Mouse (Mus musculus) WW6 (cell line): ENCODE measurements around the gene Prr30.
"Not testable (repeated sequence)": the region's sequence is repeated elsewhere in the genome, so short reads cannot be mapped to it uniquely, and the experiment has no call there.

Experiments used
- DNase-seq: peaks from one replicate; pipeline ENCODE4 v3.0.0-alpha.2; 2013; ENCODE audit warnings: low read depth, low spot score

Gene Prr30

GRCm38 (mm10) chr14:101200230-101200629, at the start of gene Prr30:
Gene Prr30 (minus strand): TSS chr14:101200330.
- DNase-seq, result no peak

GRCm38 (mm10) chr14:101246793-101247192, 46.7 kb upstream of the Prr30 start:
- DNase-seq, result no peak

GRCm38 (mm10) chr14:101245706-101246105, 45.6 kb upstream of the Prr30 start:
- DNase-seq, result no peak

- DNase-seq, result not testable (repeated sequence)
These were observed 44.3 kb upstream of the Prr30 start for GRCm38 (mm10) chr14:101244441-101244840.

- no peak for DNase-seq
These were observed 37.8 kb upstream of the Prr30 start for GRCm38 (mm10) chr14:101237965-101238364.

- no peak for DNase-seq
These were observed 28.9 kb upstream of the Prr30 start for GRCm38 (mm10) chr14:101229068-101229467.

- no peak for DNase-seq
These were observed 22.2 kb upstream of the Prr30 start for GRCm38 (mm10) chr14:101222319-101222718.

GRCm38 (mm10) chr14:101172258-101172657, 27.9 kb downstream of the Prr30 start:
- no peak for DNase-seq
